Mouse (Mus musculus): ENCODE results near the gene Gm49510.

The Gm49510 gene

DNA sequence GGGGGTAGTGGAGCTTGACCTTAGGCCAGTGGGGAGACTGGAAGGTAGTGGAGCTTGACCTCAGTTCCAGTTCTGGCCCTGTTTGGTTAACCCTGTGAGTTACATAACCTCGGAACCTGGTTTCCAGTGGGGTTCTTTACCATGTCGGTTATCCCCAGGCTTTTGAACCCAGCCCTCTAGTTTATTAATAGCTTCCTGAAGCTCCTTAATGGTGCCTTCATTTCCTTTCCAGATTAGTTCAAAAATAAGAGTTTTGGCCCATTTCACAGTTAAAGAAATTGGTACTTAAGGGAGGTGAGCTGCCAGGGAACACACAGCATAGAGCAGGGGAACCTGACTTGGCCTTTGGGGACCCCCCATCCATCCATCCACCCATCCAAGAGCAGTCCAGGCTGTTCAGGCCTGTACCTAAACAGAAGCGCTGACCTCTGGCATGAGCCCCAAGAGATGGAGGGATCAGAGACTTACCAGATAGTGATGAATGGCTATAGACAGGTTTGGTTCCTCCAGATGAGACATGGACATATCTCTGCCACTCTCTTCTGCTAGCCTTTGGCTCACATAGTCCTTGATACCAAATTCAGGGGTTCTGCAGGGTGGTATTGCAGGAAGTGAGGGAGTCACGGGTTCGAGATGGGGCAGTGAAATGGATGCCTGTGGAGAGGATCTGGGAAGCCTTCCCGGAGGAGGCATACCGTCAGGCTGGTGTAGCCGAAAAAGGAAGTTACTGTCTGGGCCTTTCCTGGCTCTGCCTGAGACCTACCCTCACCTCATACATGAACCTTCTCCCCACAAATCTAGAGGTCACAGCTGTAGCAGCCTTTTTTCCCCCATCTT lies 15.6 kb downstream of the Gm49510 start:
- DNase-seq (ENCODE audit: low spot score in 2 of 2) = no peak

DNA sequence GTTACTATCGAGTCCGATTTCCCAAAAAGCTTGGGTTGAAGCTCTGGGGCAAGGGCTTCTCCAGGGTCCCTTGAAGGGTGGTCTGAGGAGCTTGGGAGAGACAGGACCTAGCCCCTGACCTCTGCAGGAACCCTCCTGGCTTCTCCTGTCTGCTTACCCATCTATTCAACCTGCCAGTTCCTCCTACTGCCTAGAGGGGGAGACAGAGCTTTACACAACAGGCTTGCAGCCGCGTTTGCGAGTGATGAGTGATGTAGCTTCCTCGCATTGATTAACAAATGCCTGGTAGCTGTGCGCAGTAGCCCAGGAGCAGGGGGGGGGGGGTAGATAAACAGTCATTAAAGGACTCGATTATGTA lies 16.2 kb downstream of the Gm49510 start:
- DNase-seq (ENCODE audit: low spot score in 2 of 2) = peak; percentile 64 to 78

DNA sequence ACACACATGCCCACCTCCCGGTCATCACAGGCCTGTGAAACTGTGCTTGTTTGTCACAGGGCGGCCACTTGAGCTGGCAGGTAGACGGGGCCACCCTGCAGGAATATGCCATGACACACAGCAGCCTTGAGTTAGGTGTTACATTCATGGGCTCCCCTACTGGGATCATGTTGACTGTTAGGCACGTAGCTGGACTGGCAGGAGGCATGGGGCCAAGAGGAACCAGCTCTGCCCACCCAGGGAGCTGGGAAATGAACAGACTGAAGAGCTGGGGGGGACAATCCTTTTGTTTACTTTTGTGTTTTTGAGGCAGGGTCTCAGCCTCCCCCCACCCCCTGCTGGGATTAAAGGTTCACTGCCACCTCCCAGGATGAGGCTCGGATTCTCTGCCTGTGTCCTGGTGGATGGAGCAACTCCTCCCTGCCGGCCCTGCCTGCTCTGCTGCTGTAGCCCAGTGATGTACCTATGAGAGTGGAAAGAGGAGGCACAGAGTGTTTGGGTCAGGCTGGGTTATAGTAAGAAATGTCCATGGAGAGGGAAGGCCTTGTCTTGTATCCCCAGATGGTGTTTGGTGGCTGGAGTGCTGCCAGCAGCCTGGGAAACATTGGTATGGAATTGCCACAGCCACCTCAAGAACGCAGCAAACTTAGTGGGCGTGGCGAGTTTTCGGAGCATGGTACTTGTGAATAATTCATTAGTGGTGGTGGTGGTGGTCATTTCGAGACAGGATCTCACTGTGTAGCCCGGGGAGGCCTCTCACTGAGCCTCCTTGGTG lies 16.8 kb downstream of the Gm49510 start:
- peak in 1 of 2 experiments; percentile 45 for DNase-seq (ENCODE audit: low spot score in 2 of 2)

DNA sequence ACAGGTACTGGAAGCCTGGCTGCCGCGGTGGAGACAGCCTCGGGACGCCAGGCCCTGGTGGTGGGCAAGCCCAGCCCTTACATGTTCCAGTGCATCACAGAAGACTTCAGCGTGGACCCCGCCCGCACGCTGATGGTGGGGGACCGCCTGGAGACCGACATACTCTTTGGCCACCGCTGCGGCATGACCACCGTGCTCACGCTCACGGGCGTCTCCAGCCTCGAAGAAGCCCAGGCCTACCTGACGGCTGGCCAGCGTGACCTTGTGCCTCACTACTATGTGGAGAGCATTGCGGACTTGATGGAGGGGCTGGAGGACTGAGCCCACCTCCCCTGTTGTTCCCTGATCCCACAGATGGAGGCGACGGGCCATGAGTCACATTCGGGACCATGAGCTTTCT lies 18.7 kb downstream of the Gm49510 start:
- DNase-seq (ENCODE audit: low spot score in 2 of 2) = no peak

DNA sequence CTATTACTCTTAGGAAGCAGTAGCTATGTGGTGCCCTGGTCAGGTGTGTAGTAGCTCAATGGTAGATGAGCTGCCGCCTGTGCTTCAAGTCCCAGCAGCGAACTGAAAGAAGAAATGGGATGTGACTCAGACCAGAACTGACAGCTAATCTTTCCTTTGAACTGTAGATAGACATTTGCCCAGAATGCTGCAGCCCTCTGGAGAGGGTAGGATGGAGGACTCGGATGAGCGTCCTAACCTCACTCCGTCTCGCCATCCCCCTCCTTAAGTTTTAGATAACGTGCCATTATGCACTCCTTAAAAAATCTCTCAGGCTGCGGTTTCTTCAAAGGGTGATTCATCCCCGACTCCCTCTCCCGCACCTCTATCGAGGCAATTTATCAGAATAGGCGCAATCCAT lies 20.4 kb downstream of the Gm49510 start:
- no peak for DNase-seq (ENCODE audit: low spot score in 2 of 2)

DNA sequence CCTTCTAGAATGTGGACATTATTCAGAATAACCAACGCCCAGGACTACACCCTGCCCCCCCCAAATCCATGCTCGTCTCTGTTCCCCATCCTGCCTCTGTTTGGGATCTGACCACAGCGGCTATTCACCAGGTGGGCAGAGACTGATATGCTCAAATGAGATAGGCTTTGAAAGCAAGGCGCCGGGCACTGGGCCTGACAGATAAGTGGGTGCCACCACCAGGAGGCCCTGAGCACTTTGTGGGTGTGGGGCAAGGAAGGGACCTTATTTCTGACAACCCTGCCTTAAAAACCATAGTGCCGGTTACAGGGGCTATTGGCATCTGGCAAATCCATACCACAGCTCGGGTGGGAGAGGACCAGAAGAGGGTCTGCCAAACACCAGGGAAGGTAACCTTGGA lies 23.2 kb downstream of the Gm49510 start:
- DNase-seq (ENCODE audit: low spot score in 2 of 2) = no peak

DNA sequence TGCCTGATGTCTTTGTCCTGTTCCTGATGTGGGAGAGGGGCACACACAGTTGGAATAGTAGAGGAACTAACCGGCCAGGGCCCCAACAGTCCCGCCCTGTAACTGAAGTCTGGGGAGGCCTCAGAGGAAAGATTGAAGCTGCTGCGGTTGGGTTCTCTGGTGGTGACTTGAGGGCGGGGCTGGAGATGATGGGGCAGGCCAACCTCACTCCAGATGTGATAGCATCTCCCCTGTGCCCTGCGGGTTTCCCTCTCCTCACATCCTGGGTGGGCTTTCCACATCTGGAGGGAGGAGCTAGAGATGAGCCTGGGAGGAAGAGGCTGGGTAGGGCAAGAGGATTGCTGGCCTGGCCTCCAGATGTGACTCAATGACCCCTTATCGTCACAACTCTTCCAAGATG lies 24.1 kb downstream of the Gm49510 start:
- DNase-seq (ENCODE audit: low spot score in 2 of 2) = no peak

DNA sequence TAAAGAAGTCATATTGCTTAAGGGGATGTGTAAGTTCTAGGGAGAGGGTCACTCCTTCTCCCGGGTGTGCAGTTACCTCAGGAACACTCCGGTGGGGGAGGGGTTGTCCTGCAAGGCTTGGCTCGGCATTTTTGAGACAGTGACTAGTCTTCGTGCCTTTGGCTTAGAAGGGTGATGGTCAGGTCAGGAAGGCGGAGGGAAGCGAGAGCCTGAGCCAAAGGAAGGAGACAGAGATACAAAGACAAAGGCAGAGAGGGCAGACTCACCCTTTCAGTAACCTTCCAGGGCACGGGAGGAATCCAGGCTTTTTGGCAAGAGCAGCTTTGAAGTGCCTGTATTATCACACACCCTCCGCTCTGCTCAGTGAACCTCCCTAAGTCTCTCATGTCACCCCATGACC lies 25.7 kb downstream of the Gm49510 start:
- DNase-seq (ENCODE audit: low spot score in 2 of 2) = no peak

DNA sequence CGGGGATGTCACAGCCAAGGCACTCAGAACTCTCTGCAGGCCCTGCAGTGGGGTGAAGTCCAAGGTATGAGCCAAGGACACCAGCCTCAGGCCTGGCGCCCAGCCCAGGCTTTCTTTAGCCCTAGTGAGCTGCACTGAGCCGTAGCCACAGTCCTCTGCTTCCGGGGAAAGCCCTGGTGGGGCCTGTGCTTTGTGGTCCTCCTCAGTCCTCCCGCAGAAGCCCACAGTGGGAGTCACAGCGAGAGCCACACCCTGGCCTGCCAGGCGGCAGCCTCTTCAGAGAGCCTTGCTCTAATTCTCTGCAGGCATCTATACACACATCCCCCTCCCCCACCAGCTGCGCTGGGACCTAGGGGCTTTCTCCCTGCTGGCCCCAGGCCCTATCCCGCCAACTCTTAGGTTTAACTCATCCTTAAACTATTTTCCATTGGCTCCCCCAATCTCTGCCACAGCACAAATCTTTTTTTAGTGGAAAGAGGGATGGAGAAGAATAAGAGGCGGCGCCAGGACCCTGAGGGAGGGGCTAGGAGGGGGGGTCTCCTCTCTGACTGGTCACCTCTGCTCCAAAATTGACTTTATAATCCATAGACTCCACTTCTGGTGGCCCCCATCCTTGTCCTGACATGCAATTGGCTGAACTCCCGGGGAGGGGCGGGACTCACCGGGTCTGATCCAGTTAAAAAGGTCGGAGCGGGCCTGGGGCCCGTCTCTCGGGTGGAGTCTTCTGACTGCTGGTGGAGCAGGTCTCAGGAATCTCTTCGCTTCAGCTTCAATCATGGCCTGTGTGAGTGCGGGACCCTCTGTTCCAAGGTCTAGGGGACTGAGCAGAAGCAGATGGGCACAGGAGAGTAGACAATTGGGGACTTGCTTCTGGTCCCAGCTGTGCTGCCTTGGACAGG lies 26.8 kb downstream of the Gm49510 start, which contains the start of gene Lgals1:
Gene Lgals1, plus strand, starts transcription at position 705 of the 899 bp plus-strand sequence.
- no peak for DNase-seq (ENCODE audit: low spot score in 2 of 2)

DNA sequence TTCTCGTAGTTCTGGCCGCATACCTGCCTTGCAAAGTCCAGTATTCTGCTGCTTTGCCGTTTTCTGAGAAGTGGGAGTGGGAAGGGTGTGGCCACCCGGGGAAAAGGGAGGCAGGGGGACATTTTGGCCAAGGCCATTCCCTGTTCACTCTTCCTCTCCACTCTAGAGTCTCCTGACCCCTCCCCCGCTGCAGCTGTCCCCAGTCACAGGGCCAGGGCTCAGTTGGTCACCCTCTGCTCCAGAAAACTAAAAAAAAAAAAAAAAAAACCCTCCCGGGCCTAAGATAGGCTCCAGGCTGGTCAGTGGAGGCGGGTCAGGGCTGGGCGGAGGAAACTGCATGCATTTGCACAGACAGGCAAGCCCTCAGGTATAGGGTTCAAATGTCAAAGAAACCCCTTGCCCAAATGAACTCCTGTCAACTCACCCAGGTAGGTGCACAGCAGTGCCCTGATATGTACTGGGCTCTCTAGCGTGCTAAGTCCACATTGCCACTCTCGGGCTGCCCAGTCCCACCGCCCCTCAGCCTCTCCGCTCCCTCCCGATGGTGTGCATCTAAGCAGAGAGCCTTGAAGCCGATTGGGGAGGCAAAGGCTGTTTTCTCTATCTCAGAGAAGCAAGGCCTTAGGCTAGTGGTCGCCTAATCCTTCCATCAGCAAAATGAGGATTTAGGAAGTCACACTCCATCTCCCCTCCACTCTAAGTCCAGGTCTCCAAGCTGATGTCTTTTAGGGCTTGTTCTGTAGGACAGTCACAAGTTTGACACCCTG lies 27.7 kb downstream of the Gm49510 start:
- no peak for DNase-seq (ENCODE audit: low spot score in 2 of 2)

DNA sequence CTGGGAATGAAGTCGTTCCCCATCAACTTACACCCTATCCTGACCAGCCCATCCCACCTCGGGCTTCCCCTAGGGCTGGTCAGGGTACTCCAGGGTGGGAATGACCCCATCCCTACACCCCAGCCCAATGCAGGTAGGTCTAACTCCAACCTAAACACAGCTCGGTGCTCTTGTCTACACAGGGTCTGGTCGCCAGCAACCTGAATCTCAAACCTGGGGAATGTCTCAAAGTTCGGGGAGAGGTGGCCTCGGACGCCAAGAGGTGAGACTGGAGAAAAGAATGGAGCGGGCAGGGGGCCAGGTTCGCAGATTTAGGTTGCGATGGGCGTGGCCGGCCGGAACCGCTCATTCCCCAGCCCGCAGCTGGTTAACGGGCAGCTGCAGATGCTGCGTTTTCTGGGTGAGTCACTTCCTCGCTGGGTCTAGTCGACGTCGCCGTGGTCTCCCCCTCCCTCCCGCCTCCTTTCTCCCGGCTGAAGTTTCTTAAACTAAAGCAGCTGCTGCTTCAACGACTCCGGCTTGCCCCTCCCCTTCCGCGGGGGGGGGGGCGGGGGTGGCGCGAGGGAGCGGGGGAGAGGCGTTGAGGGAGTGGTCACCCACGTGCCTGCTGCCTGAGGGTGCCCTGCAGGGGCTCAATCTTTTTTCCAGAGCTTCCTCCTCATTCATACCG lies 28.5 kb downstream of the Gm49510 start:
- DNase-seq (ENCODE audit: low spot score in 2 of 2) = peak in 1 of 2 experiments; percentile 44

DNA sequence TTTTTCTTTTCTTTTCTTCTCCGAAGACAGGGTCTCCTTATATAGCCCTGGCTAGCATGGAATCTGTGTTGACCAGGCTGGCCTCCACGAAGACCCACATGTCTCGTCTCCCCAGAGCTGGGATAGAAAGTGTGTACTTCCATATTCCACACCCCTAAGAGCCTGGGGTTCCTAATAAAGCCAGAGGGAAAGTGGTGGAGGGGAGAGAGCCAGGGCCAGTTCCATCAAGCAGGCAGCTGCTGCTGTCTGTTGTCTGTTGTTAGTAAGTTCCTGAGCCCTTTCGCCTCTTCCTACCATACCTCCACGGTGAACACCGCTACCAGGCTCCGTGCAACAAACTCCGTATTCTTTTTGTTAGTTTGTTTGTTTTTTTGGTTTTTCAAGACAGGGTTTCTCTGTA lies 29.1 kb downstream of the Gm49510 start:
- DNase-seq (ENCODE audit: low spot score in 2 of 2) = no peak

DNA sequence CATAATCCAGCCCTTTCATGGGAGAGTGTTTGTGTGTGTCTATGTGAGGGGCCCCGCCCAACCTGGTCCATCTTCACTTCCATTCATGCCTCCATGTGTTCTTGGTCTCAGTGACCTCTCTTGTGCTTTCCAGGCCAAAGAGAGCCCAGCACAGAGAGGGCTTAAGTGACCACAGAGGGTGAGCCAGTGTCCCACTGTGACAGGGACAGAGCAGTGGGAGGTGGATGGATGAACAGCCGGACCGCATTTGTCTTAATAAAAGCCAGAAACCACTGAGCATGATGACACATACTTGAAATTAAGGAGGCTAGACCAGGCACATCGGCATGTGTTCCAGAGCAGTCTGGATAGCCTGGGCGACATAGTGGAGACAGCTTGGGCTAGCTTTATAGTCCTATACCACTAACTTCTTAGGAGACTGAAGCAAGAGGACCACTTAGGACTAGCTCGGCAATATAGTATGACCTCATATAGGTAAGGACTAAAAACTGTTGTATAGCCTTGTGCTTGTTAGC lies 30.8 kb downstream of the Gm49510 start:
- DNase-seq (ENCODE audit: low spot score in 2 of 2) = no peak

DNA sequence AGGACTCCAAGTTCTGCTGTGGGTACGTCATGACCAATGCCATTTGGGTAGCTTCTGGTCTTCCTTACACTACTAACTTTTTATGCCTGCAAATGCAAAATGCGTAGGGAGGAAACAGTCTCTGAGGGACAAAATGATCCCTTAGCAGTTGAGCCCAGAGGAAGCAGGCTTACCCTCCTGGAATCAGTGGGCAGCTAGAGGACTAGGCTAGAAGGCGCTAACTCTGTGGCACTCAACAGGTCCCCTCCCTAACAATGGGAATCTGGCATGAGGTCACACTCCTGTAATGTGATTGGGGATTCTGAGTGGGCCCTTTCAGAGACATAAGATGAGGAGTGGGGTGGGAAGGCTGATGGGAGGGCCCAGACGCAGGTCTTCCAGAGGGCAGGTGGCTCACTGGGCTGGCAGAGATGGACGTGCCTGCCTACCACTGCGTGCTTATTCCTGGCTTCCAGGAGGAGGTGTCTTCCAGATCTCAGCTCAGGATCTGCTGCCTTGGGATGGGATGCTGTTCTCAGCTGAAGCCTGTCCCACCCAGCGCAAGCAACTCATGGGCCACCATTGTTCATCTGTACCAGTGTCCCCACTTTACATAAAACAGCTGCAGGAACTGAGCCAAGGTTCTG lies 31.4 kb downstream of the Gm49510 start:
- no peak for DNase-seq (ENCODE audit: low spot score in 2 of 2)

DNA sequence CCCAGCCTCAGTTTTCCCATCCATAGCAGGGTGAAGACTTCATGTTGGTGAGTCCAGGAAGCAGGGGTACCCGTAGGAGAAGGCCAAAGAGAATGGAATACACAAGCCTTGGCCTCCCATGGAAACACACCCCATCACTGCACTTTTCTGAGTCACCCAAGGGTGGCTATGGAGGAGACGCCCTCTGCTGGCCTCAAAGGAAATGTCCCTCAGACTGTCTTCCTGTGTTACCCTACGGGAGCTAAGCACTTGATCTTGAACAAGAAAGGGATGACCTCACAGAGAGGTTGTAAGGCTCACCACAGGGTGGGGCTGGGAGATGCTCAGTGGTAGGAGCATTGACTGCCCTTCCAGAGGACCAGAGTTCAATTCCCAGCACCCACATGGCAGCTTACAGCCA lies 32.1 kb downstream of the Gm49510 start:
- no peak for DNase-seq (ENCODE audit: low spot score in 2 of 2)

DNA sequence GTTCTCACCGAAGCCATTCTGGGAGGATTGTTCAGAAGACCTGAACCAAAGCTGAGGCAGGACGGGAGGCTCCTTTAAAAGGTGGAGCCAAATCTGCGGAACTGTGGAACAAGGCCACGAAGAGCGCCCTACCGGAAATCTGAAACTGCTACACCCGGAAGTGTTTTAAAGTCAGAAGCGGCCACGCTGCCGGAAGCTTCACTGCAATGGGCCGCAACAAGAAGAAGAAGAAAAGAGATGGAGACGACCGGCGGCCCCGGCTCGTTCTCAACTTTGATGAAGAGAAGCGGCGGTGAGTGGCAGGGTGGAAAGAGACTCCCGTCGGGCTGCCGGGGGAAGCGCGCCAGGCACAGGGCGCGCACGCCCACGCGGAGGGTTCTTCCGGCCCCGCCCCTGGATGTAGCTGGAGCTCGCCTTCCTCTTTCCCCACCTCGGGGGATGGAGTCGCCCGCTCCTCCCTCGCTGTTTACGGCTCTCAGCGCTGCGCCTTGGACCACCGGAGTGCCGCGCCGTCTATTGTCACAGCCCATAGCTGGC lies 35.4 kb downstream of the Gm49510 start, which contains the start of gene Nol12:
Gene Nol12, plus strand, starts transcription at position 150 of the 537 bp plus-strand sequence.
- peak; percentile 82 for DNase-seq (ENCODE audit: low spot score in 2 of 2)

DNA sequence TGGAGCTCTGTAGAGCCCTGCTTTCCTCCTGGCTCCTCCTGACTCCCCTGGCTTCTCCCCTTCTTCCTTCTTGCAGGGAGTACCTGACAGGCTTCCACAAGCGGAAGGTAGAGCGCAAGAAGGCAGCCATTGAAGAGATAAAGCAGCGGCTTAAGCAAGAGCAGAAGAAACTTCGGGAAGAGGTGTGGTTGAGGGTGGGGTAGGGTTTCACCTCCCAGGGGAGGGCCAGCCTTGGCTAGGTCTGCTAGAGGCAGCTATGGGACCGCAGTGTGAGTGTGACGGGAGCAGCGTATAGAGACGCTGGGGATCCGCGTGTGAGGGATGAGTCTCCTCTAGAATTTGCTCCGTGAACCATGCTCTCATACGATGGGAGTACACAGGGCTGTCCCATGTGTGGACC lies 36.9 kb downstream of the Gm49510 start:
- no peak for DNase-seq (ENCODE audit: low spot score in 2 of 2)

DNA sequence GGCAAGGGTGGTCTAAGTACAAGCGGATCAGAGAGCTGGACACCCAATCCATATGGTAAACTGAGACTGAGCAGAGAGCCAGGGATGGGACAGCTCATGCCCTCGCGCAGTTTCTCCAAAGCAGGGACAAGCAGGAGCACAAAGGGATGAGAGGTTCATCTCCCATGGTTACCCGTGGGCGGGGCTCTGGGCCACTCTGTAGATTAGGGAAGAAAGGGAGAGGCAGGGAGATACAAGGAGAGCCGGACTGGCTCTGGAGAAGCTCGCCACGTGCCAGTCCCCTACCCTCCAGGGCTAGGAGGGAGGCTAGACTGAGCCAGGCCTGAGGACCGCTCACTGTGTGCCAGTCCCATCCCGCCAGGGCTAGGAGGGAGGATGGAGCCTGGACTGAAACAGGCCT lies 37.8 kb downstream of the Gm49510 start:
- DNase-seq (ENCODE audit: low spot score in 2 of 2) = no peak

DNA sequence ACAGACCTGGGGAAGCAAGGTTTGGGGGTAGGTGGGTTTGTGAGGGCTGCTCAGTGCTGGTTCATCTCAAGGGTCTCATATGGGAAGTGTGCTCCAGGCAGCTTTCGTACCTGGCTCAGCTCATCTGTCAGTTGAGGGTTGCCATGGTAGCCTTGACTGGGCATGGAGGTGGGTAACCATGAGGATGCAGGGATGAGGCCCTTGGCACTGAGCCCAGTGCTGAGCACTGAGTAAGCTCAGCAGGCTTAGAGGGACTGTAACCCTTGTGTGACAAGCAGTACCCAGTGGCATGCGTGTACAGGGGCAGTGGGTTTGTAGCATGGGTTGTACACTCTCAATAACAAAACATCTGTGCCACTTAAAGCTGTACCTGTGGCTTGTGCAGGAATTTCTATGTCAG lies 38.5 kb downstream of the Gm49510 start:
- DNase-seq (ENCODE audit: low spot score in 2 of 2) = no peak

DNA sequence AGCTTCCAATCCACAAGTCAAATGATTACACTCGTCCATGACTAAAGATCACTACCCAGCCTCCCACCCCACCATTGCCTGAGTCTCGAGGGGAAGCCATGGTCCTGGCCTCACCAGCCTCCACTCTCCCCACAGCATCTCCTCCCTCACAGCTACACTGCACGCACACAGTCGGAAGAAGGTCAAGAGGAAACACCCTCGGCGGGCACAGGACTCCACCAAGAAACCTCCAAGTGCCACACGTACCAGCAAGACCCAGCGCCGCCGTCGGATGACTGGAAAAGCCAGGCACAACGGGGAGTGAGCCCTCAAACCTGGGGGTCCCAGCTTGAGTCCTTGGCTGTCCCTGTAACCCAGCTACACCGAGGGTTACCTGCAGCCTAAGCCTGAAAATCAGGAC lies 40.9 kb downstream of the Gm49510 start:
- DNase-seq (ENCODE audit: low spot score in 2 of 2) = no peak

All from right cerebral cortex, postnatal 36 days (tissue).